Mouse (Mus musculus): ENCODE results near the gene Slc7a15.

GRCm38 (mm10) chr12:8521375-8522047, 77.4 kb downstream of the Slc7a15 start:
- no peak for TF ChIP-seq GATA1 (IDR thresholded peaks at IDR 0.05; ENCODE audit: borderline replicate concordance, low read length)
- TF ChIP-seq CTCF (IDR thresholded peaks at IDR 0.05; ENCODE audit: low read depth, low read length): no peak

All from G1E (cell line).